Mouse (Mus musculus) testis, adult 2 months (tissue): ENCODE measurements around the gene Lrmda.

Experiments used
- CTCF ChIP-seq: fragments of 200-500 bp; IDR thresholded peaks from 2 replicates; pipeline ENCODE4 v1.5.1; 2012; ENCODE audit warnings: low read depth, mild to moderate bottlenecking, inconsistent platforms, low read length, moderate library complexity; ENCODE audit not compliant: control insufficient read depth, insufficient read depth, insufficient replicate concordance
- POLR2A ChIP-seq: fragments of 200-500 bp; IDR thresholded peaks from 2 replicates; pipeline ENCODE4 v1.6.1; 2012; ENCODE audit warnings: low read depth, mild to moderate bottlenecking, inconsistent platforms, low read length, moderate library complexity; ENCODE audit not compliant: control insufficient read depth

- TF ChIP-seq CTCF: no peak
- TF ChIP-seq POLR2A: no peak
Observed at GRCm38 (mm10) chr14:23014747-23015286, 995.3 kb downstream of the Lrmda start.
